Mouse (Mus musculus): Measurements from ENCODE around the gene Ldlrad1. TPM values are rescaled to one million over a fixed set of nuclear protein-coding genes. Genes with fewer than 3 reads are reported as not detected.

The Ldlrad1 gene
- polyA plus RNA-seq, 1 experiment from 2014 or later, result not detected

DNA sequence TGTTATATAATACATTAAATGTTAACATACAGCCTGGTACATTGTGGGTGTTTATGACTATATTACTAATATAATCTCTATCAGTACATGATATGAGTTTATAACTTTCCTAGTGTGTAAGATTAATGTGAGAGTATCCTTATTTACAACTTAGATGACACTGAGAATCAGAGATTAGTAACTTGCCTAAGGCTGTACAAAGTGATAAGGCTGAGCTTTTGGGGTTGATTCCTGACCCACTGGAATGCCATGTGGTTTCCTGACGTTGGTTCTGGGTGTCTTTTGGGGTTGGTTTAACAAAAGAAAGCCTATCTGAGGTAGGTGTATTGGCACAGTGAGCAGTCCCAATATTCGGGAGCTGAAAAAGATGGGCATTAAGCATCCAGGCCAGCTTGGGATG is 26.2 kb upstream of the Ldlrad1 start:
- Histone ChIP-seq H3K4me3 (no peak overlapping the region), H3K9me3 (no peaks in the 10 kb centered on the region)
- 74% methylated on average over 2 of the region's 2 CpGs for WGBS

GRCm38 (mm10) chr4:107183203-107183602 is 25.8 kb upstream of the Ldlrad1 start:
- H3K27ac ChIP-seq, result no peak overlapping the region
- H3K4me3 ChIP-seq, result no peak overlapping the region
- H3K36me3 ChIP-seq (replicated peaks), result peaks cover 27% of the 10 kb centered on the region
- WGBS, result 95% methylated on average over 4 of the region's 4 CpGs
- H3K27me3 ChIP-seq (ENCODE audit: poor library complexity, severe bottlenecking), result no peaks in the 10 kb centered on the region
- no peak for DNase-seq (ENCODE audit: extremely low spot score, low spot score)
- no peaks in the 10 kb centered on the region for H3K9me3 ChIP-seq
- peaks cover 18% of the 10 kb centered on the region for H3K4me1 ChIP-seq

More for the DNA sequence above, 26.2 kb upstream of the Ldlrad1 start:
- no peak overlapping the region for H3K27ac ChIP-seq
- DNase-seq (ENCODE audit: extremely low spot score, low spot score), result no peak
- H3K4me1 ChIP-seq, result peaks cover 20% of the 10 kb centered on the region
- peaks cover 23% of the 10 kb centered on the region for H3K36me3 ChIP-seq (replicated peaks)
- H3K27me3 ChIP-seq (ENCODE audit: poor library complexity, severe bottlenecking), result no peaks in the 10 kb centered on the region

DNA sequence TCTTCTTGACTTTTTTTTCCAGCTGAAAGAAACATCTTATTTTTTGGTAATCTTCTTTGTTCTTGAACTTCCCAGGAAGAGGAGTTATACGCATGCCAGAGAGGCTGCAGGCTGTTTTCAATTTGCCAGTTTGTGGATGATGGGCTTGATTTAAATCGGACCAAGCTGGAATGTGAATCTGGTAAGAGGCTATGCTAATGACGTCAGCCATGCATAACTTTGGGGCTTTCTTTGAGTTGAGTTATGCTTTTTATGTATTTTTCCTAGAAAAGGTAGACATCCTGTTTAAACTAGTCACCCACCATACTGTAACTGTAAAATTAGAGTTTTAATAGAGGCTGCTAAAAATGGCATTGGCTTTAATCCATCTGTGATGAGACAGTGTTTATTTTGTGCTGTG is 23.3 kb upstream of the Ldlrad1 start:
- DNase-seq (ENCODE audit: extremely low spot score, low spot score), result peak; percentile 21

DNA sequence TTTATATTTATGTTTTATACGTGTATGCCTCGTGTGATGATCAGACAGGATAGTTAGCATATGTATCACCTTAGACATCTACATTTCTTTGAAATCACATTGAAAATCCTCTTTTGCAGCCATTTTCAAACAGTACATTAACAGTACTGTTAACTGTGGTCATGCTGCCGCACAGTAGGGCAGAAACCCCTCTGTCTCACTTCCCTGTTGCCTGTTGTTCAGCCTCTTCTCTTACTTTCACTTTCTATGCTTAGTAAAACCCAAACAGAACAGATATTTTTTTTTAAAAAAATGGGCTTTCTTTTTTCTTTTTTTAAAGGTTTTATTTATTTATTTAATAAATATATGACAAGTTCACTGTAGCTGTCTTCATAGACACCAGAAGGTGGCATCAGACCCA is 15.1 kb upstream of the Ldlrad1 start:
- 94% methylated on average over 3 of the region's 3 CpGs for WGBS
- Histone ChIP-seq H3K9me3 (no peaks in the 10 kb centered on the region), H3K36me3 (replicated peaks) (peaks cover 96% of the 10 kb centered on the region)

More for the DNA sequence above, 23.3 kb upstream of the Ldlrad1 start:
- Histone ChIP-seq H3K4me3 (no peak overlapping the region), H3K27ac (no peak overlapping the region), H3K36me3 (replicated peaks) (peaks cover 50% of the 10 kb centered on the region), H3K4me1 (peaks cover 5% of the 10 kb centered on the region), H3K9me3 (no peaks in the 10 kb centered on the region), H3K27me3 (ENCODE audit: poor library complexity, severe bottlenecking) (no peaks in the 10 kb centered on the region)
- 69% methylated on average over 3 of the region's 3 CpGs for WGBS

DNA sequence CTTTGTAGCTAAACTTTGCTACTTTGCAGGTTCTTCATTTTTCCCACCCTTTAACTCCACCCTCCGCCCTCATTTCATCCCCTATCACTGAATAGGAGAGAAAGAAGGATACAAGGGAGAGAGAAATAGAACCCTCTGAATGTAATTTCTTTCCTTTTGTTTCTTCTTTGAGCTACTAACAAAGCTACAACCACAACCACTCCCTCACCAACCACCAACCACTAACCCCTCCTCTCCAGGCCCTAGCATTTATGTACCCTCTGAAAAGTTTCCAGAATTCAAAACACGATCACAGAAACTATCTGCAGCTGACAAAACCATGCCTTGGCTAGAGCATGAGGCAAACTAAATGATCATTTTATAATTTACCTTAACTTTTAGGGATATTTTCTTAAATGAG is 12.5 kb upstream of the Ldlrad1 start:
- Histone ChIP-seq H3K27ac (no peak overlapping the region), H3K4me3 (no peak overlapping the region), H3K9me3 (no peaks in the 10 kb centered on the region), H3K27me3 (ENCODE audit: poor library complexity, severe bottlenecking) (no peaks in the 10 kb centered on the region), H3K36me3 (replicated peaks) (peaks cover 98% of the 10 kb centered on the region), H3K4me1 (no peaks in the 10 kb centered on the region)
- DNase-seq (ENCODE audit: extremely low spot score, low spot score), result no peak
- 86% methylated on average over 2 of the region's 2 CpGs for WGBS

More for the DNA sequence above, 15.1 kb upstream of the Ldlrad1 start:
- no peak for DNase-seq (ENCODE audit: extremely low spot score, low spot score)
- no peaks in the 10 kb centered on the region for H3K27me3 ChIP-seq (ENCODE audit: poor library complexity, severe bottlenecking)
- H3K27ac ChIP-seq, result no peak overlapping the region
- H3K4me3 ChIP-seq, result no peak overlapping the region
- H3K4me1 ChIP-seq, result no peaks in the 10 kb centered on the region

GRCm38 (mm10) chr4:107198072-107198471 is 10.9 kb upstream of the Ldlrad1 start:
- H3K27ac ChIP-seq, result no peak overlapping the region
- WGBS, result 91% methylated on average over 5 of the region's 5 CpGs
- H3K27me3 ChIP-seq (ENCODE audit: poor library complexity, severe bottlenecking), result no peaks in the 10 kb centered on the region
- DNase-seq (ENCODE audit: extremely low spot score, low spot score), result no peak
- H3K4me1 ChIP-seq, result no peaks in the 10 kb centered on the region
- no peak overlapping the region for H3K4me3 ChIP-seq
- H3K9me3 ChIP-seq, result no peaks in the 10 kb centered on the region
- H3K36me3 ChIP-seq (replicated peaks), result peaks cover 99% of the 10 kb centered on the region

GRCm38 (mm10) chr4:107201779-107202178 is 7.2 kb upstream of the Ldlrad1 start:
- H3K27ac ChIP-seq, result no peak overlapping the region
- WGBS, result 96% methylated on average over 3 of the region's 3 CpGs
- no peaks in the 10 kb centered on the region for H3K9me3 ChIP-seq
- DNase-seq (ENCODE audit: extremely low spot score, low spot score), result no peak
- H3K4me3 ChIP-seq, result no peak overlapping the region
- H3K27me3 ChIP-seq (ENCODE audit: poor library complexity, severe bottlenecking), result no peaks in the 10 kb centered on the region
- H3K36me3 ChIP-seq (replicated peaks), result peaks cover 94% of the 10 kb centered on the region
- no peaks in the 10 kb centered on the region for H3K4me1 ChIP-seq

GRCm38 (mm10) chr4:107203001-107203400 is 6.0 kb upstream of the Ldlrad1 start:
- H3K36me3 ChIP-seq (replicated peaks), result peaks cover 93% of the 10 kb centered on the region
- no peaks in the 10 kb centered on the region for H3K27me3 ChIP-seq (ENCODE audit: poor library complexity, severe bottlenecking)
- H3K9me3 ChIP-seq, result no peaks in the 10 kb centered on the region
- H3K27ac ChIP-seq, result no peak overlapping the region
- no peaks in the 10 kb centered on the region for H3K4me1 ChIP-seq
- no peak overlapping the region for H3K4me3 ChIP-seq
- DNase-seq (ENCODE audit: extremely low spot score, low spot score), result no peak
- WGBS, result 92% methylated on average over 7 of the region's 7 CpGs

GRCm38 (mm10) chr4:107207016-107207415 is 2.0 kb upstream of the Ldlrad1 start:
- Histone ChIP-seq H3K36me3 (replicated peaks) (peaks cover 63% of the 10 kb centered on the region), H3K27ac (no peak overlapping the region), H3K4me3 (no peak overlapping the region), H3K27me3 (ENCODE audit: poor library complexity, severe bottlenecking) (no peaks in the 10 kb centered on the region), H3K4me1 (peaks cover 5% of the 10 kb centered on the region; the same call in 1 of the 2 replicates), H3K9me3 (no peaks in the 10 kb centered on the region)
- WGBS, result 98% methylated on average over 2 of the region's 2 CpGs
- no peak for DNase-seq (ENCODE audit: extremely low spot score, low spot score)

- no peak overlapping the region for H3K27ac ChIP-seq
- H3K4me1 ChIP-seq, result peaks cover 5% of the 10 kb centered on the region; the same call in 1 of the 2 replicates
- H3K4me3 ChIP-seq, result no peak overlapping the region
- peaks cover 29% of the 10 kb centered on the region for H3K36me3 ChIP-seq (replicated peaks)
- H3K9me3 ChIP-seq, result no peaks in the 10 kb centered on the region
- DNase-seq (ENCODE audit: extremely low spot score, low spot score), result no peak
- H3K27me3 ChIP-seq (ENCODE audit: poor library complexity, severe bottlenecking), result no peaks in the 10 kb centered on the region
- 92% methylated on average over 5 of the region's 5 CpGs for WGBS
Measured at GRCm38 (mm10) chr4:107210483-107211097, 1.6 kb downstream of the Ldlrad1 start.

DNA sequence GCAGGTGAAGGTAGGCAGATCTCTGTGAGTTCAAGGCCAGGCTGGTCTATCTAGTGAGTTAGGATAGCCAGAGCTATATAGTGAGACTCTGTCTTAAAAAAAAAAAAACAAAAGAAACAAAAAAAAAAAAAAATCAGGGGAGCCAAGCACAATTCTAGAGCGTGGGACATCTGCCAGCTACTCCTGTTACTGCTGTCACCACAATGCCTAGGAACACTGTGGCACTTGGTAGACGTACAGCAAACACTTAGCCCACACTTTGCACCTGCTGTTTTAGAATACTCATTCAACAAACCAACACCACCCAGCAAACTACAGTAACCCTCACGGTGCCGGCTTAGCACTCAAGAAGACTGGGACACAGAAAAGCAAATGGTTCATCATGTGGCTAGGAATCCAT is 2.5 kb downstream of the Ldlrad1 start:
- Histone ChIP-seq H3K4me3 (no peak overlapping the region), H3K27ac (no peak overlapping the region), H3K27me3 (ENCODE audit: poor library complexity, severe bottlenecking) (no peaks in the 10 kb centered on the region), H3K36me3 (replicated peaks) (peaks cover 21% of the 10 kb centered on the region), H3K4me1 (peaks cover 5% of the 10 kb centered on the region; the same call in 1 of the 2 replicates), H3K9me3 (no peaks in the 10 kb centered on the region)
- no peak for DNase-seq (ENCODE audit: extremely low spot score, low spot score)
- 89% methylated on average over 4 of the region's 4 CpGs for WGBS

DNA sequence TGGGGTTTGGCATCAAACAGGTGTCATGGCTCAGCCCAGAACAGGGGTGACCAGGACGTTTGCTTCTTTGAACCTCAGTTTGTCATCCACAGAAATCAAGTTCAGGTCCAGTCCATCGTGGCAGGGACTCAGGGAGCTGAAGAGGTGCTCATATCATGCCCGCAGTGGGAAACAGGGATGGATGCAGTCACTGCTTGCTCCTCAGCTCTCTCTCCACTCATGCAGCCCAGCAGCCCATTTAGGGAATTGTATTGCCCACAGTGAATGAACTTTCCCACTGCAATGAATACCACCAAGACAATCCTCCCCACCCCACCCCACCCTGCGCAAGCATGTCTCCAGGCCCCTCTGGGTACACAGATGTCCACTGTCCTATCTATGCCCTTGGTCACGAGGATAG is 3.0 kb downstream of the Ldlrad1 start:
- 81% methylated on average over 5 of the region's 5 CpGs for WGBS
- Histone ChIP-seq H3K36me3 (replicated peaks) (peaks cover 18% of the 10 kb centered on the region), H3K4me1 (peaks cover 5% of the 10 kb centered on the region; the same call in 1 of the 2 replicates), H3K27me3 (ENCODE audit: poor library complexity, severe bottlenecking) (no peaks in the 10 kb centered on the region), H3K4me3 (no peak overlapping the region), H3K27ac (no peak overlapping the region), H3K9me3 (no peaks in the 10 kb centered on the region)
- no peak for DNase-seq (ENCODE audit: extremely low spot score, low spot score)

- DNase-seq (ENCODE audit: extremely low spot score, low spot score), result no peak
- Histone ChIP-seq H3K4me1 (peaks cover 5% of the 10 kb centered on the region; the same call in 1 of the 2 replicates), H3K27ac (no peak overlapping the region), H3K9me3 (no peaks in the 10 kb centered on the region), H3K4me3 (no peak overlapping the region), H3K27me3 (ENCODE audit: poor library complexity, severe bottlenecking) (no peaks in the 10 kb centered on the region), H3K36me3 (replicated peaks) (peaks cover 7% of the 10 kb centered on the region; the same call in 1 of the 2 replicates)
- 84% methylated on average over 12 of the region's 12 CpGs for WGBS
Measured at GRCm38 (mm10) chr4:107213279-107214011, 4.5 kb downstream of the Ldlrad1 start.

Data from forebrain, embryonic 10.5 days (tissue).